Mouse (Mus musculus) heart, postnatal 0 days (tissue): ENCODE results near the gene Ube2l3. TPM values are rescaled to one million over a fixed set of nuclear protein-coding genes. Genes with fewer than 3 reads are reported as not detected.
"Not testable (repeated sequence)": the region's sequence is repeated elsewhere in the genome, so short reads cannot be mapped to it uniquely, and the experiment has no call there.

Experiments used
- ATAC-seq: fragments of 200-750 bp; cut with Nextera tagmentation; 2 replicates; pipeline ENCODE4 v1.8.0; 2017; ENCODE audit warnings: low read depth, moderate number of reproducible peaks, moderate library complexity; ENCODE audit not compliant: insufficient read depth
- DNase-seq: peaks from one replicate; pipeline ENCODE4 v3.0.0-alpha.2; 2016; ENCODE audit warnings: low spot score
- H3K27ac ChIP-seq: fragments of 300-500 bp; sonication (generic); 2 replicates; pipeline ENCODE4 v1.5.1; 2014; ENCODE audit warnings: low read depth, mild to moderate bottlenecking
- H3K27me3 ChIP-seq: fragments of 300-500 bp; sonication (generic); 2 replicates; pipeline ENCODE4 v1.6.1; 2014; ENCODE audit warnings: low read length, mixed read lengths; ENCODE audit not compliant: control insufficient read depth, insufficient read depth
- H3K36me3 ChIP-seq: fragments of 300-500 bp; sonication (generic); replicated peaks from 2 replicates; pipeline ENCODE4 v1.6.1; 2014; ENCODE audit warnings: low read length, mixed read lengths; ENCODE audit not compliant: control insufficient read depth, insufficient read depth
- H3K4me1 ChIP-seq: fragments of 300-500 bp; sonication (generic); 2 replicates; pipeline ENCODE4 v1.6.1; 2014; ENCODE audit warnings: antibody characterized with exemption; ENCODE audit not compliant: control insufficient read depth, insufficient read depth
- H3K4me2 ChIP-seq: fragments of 300-500 bp; sonication (generic); 2 replicates; pipeline ENCODE4 v1.6.1; 2014; ENCODE audit warnings: low read depth, mild to moderate bottlenecking, low read length, moderate library complexity
- H3K4me3 ChIP-seq: fragments of 300-500 bp; sonication (generic); 2 replicates; pipeline ENCODE4 v1.5.1; 2014; ENCODE audit warnings: low read depth, low read length
- H3K9ac ChIP-seq: fragments of 300-500 bp; sonication (generic); replicated peaks from 2 replicates; pipeline ENCODE4 v1.6.1; 2014; ENCODE audit warnings: low read depth, low read length, mixed read lengths
- H3K9me3 ChIP-seq: fragments of 300-500 bp; sonication (generic); replicated peaks from 2 replicates; pipeline ENCODE4 v1.6.1; 2016; ENCODE audit warnings: low read length; ENCODE audit not compliant: control insufficient read depth
- CTCF ChIP-seq: IDR thresholded peaks from 2 replicates; pipeline ENCODE4 v1.5.1; 2016; ENCODE audit warnings: antibody characterized with exemption, control low read depth, low read depth
- EP300 ChIP-seq: IDR thresholded peaks from 2 replicates; pipeline ENCODE4 v1.6.1; 2016; ENCODE audit warnings: antibody characterized with exemption, low read depth
- WGBS: fragments of 180-500 bp; shearing (Covaris S2); extraction: QIAGEN DNeasy Blood & Tissue Kit; methylation state at CpG from one replicate; pipeline ENCODE4 v1.1.7; 2014; 5-methylcytosine and 5-hydroxymethylcytosine counted together
- polyA plus RNA-seq: library from polyadenylated mRNA; unstranded; fragments of >200 nt; fragmentation: Nextera tagmentation; extraction: Ambion mirVana; gene quantifications from 2 replicates; pipeline ENCODE4 v1.2.1, GENCODE M21; 2015
- total RNA-seq: library from RNA; depleted of rRNA; stranded (reverse); fragments of >200 nt; gene quantifications from 2 replicates; pipeline ENCODE4 v1.2.3, GENCODE M21; 2014; ENCODE audit warnings: low replicate concordance

Gene Ube2l3
- total and polyA plus RNA-seq, 2 experiments from 2014 or later, result 62.5 to 254 TPM

GRCm38 (mm10) chr16:17232794-17233701, 30.6 kb upstream of the Ube2l3 start, which contains the start of gene Hic2:
Gene Hic2 (plus strand): TSS chr16:17233572.
- Histone ChIP-seq H3K4me3 (peak within 1 kb of the TSS; percentile 94), H3K4me1 (peaks cover 35% of the 10 kb centered on the region)

DNA sequence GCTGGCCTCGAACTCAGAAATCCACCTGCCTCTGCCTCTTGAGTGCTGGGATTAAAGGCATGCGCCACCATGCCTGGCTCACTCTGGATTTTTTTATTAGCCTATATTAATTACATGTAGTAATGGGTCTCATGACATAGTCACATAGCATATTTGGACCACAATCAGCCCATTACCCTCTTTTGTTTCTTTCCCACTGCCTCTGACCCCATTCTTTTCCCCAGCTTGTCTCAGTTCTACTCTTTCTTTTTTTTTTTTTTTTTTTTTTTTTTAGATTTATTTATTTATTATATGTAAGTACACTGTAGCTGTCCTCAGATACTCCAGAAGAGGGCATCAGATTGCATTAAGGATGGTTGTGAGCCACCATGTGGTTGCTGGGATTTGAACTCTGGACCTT, 29.1 kb upstream of the Ube2l3 start:
- H3K9me3 ChIP-seq, H3K4me3 ChIP-seq, H3K27ac ChIP-seq, DNase-seq, H3K4me2 ChIP-seq, H3K36me3 ChIP-seq, ATAC-seq, H3K9ac ChIP-seq, H3K27me3 ChIP-seq: not testable (repeated sequence)
- peaks cover 22% of the 10 kb centered on the region for H3K4me1 ChIP-seq
- WGBS, result 92% methylated on average over 2 of the region's 2 CpGs

More at GRCm38 (mm10) chr16:17232794-17233701, 30.6 kb upstream of the Ube2l3 start, which contains the start of gene Hic2:
- H3K36me3 ChIP-seq, result no peaks in the 10 kb centered on the region
- 0 out of 2 replicates have a peak, but pooled peaks cover 5% of the 10 kb centered on the region for H3K9me3 ChIP-seq
- ATAC-seq, result peak; percentile 97
- peak within 1 kb of the TSS; percentile 98 for H3K27ac ChIP-seq
- 3% methylated on average over 55 of the region's 59 CpGs for WGBS
- H3K9ac ChIP-seq, result peak within 1 kb of the TSS; percentile 97
- TF ChIP-seq CTCF, result no peak
- no peak for TF ChIP-seq EP300
- H3K4me2 ChIP-seq, result peak within 1 kb of the TSS; percentile 87
- DNase-seq, result peak; percentile 96
- H3K27me3 ChIP-seq, result no peaks in the 10 kb centered on the region

DNA sequence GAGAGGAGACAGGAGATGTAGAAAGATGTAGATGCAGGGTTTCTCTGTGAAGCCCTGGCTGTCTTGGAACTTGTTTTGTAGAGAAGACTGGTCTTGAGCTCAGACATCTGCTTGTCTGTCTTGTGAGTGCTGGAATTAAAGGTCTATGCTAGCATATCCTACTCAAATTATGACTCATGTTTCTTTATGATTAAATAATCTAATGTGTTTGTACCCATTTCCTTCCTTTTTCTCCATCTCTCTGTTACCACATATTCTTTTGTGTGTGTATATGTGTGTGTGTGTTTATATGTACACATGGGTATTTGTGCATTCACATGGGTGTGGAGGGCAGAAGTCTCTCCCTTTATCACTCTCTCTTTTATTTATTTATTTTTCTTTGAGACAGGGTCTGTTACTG, 24.0 kb upstream of the Ube2l3 start:
- Histone ChIP-seq H3K36me3 (no peaks in the 10 kb centered on the region), H3K27me3 (no peaks in the 10 kb centered on the region), H3K4me3 (no peak overlapping the region), H3K4me1 (no peaks in the 10 kb centered on the region), H3K9me3 (0 out of 2 replicates have a peak, but pooled peaks cover 5% of the 10 kb centered on the region), H3K27ac (no peak overlapping the region), H3K9ac (no peak overlapping the region), H3K4me2 (no peak overlapping the region)
- no peak for DNase-seq
- no peak for ATAC-seq
- TF ChIP-seq CTCF (no peak), EP300 (no peak)

DNA sequence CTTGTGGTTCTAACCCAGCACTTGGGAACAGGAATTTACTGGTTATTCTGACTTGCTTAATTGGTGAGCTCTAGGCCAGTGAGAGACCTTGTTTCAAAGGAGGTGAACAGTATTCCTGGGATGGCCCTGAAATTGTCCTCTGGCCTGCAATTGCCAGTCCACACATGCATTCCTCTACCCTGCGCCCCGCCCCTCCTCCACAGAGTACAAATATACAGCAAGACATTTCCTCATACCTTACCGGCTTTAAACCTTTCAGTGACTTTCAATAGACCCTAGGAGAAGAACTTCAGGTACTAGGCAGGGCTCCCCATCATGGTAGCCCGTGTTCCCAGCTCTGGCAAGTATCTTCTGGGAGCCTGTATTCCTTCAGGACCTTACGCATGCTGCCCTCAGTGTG, 23.1 kb upstream of the Ube2l3 start:
- Histone ChIP-seq H3K4me3 (no peak overlapping the region), H3K27me3 (no peaks in the 10 kb centered on the region), H3K9me3 (0 out of 2 replicates have a peak, but pooled peaks cover 5% of the 10 kb centered on the region), H3K4me2 (no peak overlapping the region), H3K27ac (no peak overlapping the region), H3K4me1 (no peaks in the 10 kb centered on the region), H3K9ac (no peak overlapping the region), H3K36me3 (no peaks in the 10 kb centered on the region)
- TF ChIP-seq CTCF (no peak), EP300 (no peak)
- WGBS, result 84% methylated on average over 5 of the region's 5 CpGs
- ATAC-seq (no peak), DNase-seq (no peak)

DNA sequence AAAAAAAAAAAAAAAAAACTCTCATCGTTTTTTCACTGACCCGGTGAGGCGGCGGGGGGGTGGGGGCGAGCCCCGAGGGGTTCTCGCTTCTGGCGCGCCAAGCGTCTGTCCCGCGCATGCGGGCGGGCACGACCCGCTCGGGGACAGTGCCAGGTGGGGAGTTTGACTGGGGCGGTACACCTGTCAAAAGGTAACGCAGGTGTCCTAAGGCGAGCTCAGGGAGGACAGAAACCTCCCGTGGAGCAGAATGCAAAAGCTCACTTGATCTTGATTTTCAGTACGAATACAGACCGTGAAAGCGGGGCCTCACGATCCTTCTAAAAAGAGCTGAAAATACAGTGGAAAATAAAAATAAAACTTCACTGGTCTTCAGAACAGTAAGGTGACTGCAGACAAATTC, 19.7 kb upstream of the Ube2l3 start:
- WGBS, result 36% methylated on average over 25 of the region's 25 CpGs
- H3K27me3 ChIP-seq, result no peaks in the 10 kb centered on the region
- peak; percentile 100 for ATAC-seq

More for the DNA sequence above, 19.7 kb upstream of the Ube2l3 start:
- Histone ChIP-seq H3K4me3 (no peak overlapping the region), H3K9me3 (no peaks in the 10 kb centered on the region), H3K36me3 (no peaks in the 10 kb centered on the region), H3K4me2 (no peak overlapping the region), H3K4me1 (peaks cover 4% of the 10 kb centered on the region; the same call in 1 of the 2 replicates), H3K27ac (no peak overlapping the region), H3K9ac (no peak overlapping the region)
- TF ChIP-seq CTCF (no peak), EP300 (no peak)
- DNase-seq, result peak; percentile 93
